Mouse (Mus musculus) kidney, adult 11 months (tissue): Measurements from ENCODE around the gene Olfr12.

Source experiments
- DNase-seq: peaks from one replicate; pipeline ENCODE4 v3.0.0; 2022

Gene Olfr12

DNA sequence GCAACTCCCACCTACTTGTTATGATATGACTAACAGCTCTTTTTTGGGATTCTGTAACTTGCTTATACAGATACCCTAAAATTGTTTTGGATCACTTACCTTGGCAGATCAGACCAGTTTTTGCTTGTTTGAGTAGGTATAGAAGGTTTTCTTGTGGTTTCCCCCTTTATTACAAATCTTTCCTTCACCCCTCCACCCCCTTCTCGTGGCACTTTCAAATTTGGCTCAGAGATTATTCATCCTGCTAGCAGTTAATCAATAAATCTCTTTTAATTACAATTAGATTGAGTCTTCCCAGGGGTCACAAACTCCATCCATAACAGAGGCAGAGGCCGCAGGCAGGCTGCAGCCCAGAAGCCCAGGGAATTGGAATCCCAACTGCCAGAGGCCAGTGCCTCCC is at the start of gene Olfr12:
Gene Olfr12 (plus strand): TSS at position 301 of the 400 bp plus-strand sequence.
- DNase-seq = no peak

DNA sequence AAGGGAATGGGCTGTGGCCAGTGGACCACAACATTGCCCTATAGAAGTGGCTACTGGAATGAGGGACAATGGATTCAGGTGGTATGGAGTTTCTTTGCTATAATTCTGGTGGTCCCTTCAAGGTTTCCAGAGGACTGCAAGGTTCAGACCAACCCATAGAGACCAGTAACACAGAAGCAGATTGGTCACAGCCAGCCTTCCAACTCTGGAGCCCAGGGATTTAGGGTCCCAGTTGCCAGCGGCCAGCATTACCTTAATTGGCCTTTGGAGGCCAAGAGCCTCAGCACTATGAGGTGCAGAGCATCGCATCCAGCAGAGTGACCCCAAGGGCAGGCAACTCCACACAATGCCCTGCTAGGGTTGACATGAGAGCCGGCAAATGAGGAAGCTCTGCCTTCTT is 46.6 kb upstream of the Olfr12 start, which contains the start of gene Olfr1413:
Gene Olfr1413 (plus strand): TSS at position 301 of the 400 bp plus-strand sequence.
- no peak for DNase-seq

DNA sequence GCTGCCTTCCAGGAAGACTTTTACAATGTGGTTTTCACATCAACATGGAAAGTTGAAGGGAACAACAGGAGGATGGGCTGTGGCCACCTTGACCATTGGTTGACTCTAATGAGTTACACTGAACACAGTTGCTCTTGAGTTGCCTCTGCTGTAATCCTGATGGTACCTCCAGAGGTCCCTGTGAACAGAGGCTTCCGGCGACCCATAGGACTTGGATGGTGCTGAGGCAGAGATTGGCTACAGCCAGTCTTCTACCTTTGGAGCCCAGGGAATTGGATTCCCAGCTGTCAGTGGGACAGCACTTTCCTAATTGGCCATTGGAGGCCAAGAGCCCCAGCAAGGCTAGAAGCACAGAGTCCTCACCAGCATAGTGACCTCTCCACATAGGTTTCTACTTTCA is 32.1 kb upstream of the Olfr12 start, which contains the start of gene Olfr1412:
Gene Olfr1412 (plus strand): TSS at position 301 of the 400 bp plus-strand sequence.
- DNase-seq = no peak

DNA sequence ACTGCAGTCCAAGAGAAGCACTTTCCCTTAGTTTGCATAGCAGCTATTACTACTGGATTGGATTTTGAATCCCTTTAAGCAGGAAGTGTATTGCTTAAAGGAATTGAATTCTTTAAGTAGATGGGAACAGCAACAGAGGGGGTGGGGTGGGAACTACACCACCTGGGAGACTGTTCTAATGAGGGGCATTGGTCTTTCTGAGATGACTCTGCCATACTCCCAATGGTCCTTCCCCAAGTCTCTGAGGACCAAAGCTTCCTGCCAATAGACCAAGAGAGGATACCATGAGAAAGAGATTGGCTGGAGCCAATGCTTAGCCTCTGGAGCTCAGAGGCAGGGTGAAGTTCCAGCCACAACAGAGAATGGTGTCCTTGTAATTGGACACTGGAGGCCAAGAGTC is 23.5 kb upstream of the Olfr12 start, which contains the start of gene Olfr1411:
Gene Olfr1411 (plus strand): TSS at position 301 of the 400 bp plus-strand sequence.
- DNase-seq = no peak

DNA sequence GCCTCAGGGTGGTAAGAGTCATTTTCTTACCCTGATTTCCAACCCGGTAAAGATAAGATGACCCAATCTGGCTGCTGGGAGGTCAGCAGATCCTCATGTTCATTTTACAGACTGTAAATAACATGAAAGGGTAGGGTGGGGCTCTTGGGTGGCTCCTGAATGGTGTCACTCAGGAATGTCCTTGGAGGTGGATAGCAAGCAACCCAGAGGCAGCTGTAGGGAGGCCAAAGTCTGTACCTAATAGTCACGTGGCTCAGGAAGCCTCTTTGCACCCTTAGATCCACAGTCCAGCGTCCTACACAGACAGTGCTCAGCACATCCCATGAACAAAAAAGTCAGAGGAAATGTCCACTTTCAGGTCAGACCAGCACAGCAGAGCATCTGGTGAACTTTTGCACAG is 21.6 kb upstream of the Olfr12 start:
- DNase-seq = no peak

DNA sequence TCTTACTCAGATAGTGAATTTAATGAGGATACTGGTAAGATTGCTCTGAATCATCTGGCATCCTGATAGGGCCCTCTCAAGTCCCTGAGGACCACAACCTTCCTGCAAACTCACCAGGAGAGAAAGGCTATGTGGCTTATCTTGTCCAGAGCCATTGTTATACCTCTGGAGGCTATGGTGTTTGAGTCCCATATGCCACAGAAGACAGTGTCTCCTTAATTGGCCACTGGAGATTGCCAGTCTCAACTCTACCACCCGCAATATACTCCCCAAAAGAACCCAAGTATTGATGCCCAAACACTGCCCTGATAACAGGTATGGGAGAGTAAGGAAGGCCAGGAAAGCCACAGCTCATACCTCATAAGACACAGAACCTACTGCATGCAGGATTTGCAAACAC is 12.1 kb upstream of the Olfr12 start, which contains the start of gene Olfr1410:
Gene Olfr1410 (plus strand): TSS at position 301 of the 400 bp plus-strand sequence.
- no peak for DNase-seq

DNA sequence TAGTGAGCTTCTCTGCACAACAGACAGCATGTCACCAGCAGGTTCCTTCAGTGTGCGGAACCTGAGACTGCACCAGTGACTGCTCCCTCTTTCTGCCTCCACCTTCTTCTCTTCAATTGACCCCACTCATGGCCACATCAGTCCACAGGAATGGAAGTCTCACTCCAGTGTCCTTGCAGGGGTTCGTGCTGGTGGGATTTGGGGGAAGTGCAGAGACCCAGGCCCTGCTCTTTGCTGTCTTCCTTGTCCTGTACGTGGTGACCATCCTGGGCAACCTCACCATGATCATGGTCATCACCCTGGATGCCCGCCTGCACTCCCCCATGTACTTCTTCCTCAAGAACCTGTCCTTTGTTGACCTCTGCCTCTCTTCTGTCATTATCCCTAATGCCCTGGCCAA is 9.9 kb upstream of the Olfr12 start:
- no peak for DNase-seq

DNA sequence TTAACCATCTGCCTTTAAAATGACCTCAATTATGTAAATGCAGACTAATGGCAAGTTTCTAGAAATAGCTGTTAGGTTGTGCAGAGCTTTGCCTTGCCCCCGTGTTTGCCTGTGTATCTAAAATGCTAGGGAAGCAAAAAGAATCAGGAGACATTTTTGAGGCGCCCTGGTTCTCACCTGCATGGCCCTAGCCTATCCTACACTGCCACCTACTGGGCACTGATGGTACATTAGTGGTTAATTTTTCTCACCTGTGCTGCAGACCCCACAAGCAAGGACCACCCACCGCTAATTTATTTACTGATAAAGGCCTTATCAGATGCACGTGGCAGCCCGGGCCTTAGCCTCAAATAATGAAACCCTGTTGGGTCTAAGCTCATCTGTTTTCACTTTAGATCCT is 6.6 kb upstream of the Olfr12 start:
- DNase-seq = peak; percentile 9

DNA sequence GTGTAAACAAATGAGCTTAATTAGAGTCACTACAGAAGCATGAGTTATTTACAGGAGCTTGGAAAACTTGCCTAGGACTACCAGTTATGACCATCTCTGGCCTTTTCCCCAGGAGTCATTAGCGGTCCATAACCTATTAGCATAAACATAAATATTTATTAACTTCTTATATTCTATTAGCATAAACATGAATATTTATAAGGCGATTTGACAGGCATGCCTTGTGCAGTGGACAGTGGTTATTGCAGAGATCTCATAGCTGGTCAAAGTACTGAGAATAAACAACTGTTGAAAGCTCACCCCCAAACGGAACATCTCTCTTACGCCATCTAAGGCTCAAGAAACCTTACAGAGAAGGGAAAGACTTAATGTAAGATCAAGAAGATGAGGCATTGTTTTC is 4.4 kb upstream of the Olfr12 start:
- DNase-seq = no peak

DNA sequence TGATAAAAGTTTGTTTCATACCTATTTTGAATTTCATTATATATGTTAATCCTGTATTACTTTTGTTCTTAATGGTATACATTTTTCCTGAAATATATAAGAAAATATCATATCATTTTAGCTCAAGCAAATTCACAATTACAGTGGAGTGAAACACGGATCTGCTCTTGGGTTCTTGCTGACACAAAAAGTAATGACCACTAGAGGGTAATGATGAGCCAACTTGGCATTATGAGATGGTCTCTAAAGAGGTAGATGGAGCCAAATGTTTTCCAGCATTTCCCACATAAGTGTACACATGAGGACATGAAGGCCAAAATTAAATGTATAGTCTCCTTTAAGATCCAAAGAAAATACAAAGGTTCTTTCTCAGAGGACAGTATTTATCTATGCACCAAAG is 3.1 kb upstream of the Olfr12 start:
- DNase-seq = no peak

DNA sequence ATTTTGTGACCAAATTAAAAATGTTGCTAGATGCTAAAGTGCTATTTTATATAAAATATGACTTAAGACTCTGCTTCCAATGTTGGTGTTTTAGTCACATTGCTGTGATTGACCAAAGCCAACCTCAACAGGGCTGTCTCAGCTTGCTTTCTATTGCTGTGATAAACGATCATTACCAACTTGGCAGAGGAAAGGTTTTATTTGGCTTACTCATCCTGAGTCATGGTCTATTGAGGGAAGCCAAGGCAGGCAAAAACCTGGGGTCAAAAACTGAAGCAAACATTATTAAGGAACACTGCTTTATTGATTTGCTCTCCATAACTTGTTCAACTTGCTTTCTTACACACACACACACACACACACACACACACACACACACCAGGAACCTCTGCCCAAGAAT is 1.5 kb upstream of the Olfr12 start:
- DNase-seq = no peak

DNA sequence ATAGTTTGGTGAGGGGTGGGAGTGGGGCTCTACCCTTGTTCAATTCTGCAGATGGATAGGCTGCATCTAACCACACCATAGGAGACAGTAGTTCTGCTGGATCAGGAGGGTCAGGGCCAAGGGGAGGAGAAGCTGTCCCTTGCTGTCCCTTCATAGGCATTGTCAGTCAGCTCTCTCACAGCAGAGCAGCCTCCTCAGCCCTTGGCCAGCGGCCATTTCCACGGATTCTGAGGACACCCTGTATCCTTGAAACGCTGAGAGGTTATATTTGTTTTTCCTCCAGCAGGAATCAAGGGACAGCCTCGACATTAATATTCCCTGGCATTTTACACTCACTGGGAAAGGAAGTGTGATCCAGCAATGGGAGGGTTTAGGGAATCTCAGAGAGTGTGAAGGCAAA is 772 bp downstream of the Olfr12 start:
- no peak for DNase-seq

DNA sequence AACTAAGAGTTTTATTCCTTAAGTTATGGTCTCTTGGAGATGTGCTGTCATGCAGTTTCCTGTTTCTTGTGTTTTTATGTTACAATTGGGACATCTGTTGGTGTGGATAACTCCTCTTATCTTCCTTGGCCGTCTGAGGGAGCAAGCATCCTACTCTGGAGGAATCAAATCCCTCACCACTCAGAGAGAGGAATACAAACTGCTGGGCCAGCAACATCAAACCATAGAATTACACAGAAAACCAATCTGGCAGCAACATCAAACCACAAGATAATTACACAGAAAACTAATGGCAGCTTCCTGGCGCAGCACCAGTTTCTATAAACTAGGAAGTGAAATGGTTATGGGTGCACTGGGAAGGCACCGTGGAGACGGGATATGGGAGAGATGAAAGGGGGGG is 10.6 kb downstream of the Olfr12 start:
- no peak for DNase-seq

DNA sequence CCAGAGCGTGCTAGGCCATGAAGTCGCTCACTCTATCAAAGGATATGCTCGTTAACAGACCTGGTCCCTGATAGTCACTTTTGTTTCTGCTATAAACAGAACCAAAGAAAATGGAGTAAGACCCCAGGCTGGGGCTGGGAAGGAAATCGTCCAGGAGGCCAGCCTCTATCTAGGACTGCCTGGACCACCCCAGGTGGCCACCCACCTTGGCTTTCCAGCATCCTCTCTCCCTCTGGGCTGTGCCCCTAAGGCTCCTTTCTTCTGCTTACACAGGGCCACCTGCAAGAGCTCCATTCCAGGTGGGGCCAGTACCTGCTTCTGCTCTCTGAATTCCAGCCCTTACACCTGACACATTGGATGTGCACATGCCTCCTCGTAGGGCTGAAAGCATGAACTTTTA is 14.6 kb downstream of the Olfr12 start:
- DNase-seq = no peak

DNA sequence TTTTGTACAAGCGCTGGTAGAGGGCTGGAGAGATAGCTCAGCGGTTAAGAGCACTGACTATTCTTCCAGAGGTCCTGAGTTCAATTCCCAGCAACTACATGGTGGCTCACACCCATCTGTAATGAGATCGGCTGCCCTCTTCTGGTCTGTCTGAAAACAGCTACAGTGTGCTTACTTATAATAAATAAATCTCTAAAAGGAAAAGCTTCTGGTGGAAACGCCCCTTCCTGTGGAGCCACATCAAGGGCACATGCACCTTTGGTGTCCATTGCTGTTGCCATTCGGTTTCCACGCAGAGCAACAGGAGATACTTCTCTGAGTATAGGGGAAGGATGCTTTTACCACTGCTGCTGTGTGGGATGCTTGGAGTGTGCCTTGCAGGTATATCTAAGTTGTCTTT is 15.4 kb downstream of the Olfr12 start:
- DNase-seq = no peak

DNA sequence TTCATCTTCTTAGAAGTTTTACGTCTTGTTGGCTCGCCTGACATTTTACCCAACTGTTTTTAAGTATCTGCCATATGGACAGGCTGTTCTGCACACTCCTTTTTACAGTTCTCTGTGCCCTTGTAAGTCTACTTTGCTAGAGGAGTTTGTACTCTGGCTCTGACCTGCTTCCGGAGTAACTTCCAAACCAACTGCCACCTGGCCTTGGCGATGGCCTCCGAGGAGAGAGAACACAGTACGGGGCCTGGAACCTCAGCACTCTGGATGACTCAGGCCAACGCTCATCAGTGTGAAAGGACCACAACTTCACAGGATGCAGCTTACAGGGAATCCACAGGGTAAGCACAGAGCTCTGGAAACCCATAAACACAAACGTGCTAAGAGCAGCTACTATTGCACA is 16.1 kb downstream of the Olfr12 start:
- DNase-seq = no peak

DNA sequence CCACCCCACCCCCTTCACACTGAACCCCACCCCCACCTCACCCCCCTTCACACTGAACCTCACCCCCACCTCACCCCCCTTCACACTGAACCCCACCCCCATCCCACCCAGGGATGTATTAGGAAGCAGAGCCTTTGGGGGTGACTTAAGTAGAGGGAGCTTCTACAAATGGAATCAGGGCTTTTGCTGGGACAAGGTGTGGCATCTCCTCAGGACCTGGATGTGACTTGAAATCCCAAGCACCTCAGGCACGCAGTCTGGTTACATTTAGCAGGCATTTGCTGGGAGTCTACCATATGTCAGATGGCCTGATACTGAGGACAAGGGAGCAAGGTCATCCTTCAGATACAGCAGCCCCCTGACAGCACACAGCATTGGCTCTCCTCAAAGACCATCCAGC is 17.0 kb downstream of the Olfr12 start:
- DNase-seq = no peak

DNA sequence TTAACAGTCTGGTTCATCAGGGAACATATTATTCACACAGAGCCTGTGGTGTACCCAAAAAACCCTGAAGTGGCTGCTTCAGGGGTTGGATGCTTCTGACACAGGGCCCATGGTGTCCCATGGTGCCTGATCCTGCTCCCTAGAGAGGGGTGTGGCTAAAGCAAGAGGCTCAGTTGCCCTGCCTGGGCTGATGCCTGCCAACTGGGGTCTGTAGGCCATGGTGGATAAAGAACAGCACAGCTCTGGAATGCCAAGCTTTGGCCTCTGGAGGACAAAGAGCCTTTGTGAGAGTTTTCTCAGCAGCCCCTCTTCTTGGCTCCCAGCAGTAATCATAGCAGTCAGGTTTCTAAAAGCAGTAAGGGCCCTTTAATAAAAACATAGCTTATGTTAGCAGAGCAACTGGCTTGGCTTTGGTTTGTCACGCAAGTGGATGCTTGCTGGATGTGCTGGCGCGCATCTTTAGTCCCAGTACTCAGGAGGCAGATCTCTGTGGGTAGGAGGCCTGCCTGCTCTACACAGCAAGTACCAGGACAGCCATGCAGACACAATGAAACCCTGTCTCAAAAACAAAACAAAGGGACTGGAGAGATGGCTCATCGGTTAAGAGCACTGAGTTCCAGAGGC is 17.5 kb downstream of the Olfr12 start:
- DNase-seq = no peak

DNA sequence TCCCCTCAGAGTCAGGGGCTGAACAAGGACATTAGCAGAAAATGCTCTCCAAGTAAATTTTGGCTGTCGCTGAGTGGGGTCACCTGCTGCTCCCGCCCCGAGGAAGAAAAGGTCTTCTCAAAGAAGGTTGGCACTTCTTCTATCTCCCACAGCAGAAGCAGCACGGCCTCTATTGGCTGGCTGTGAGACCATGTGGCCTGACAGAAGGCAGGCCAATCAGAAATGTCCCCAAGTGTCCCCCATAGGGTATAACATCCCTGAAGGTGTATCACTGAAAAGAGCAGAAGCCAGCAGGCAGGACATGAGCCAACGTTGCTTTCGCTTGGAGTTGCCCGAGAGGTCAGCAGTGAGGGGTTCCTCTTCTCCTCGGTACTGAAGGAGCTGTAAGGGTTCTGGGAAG is 18.4 kb downstream of the Olfr12 start:
- DNase-seq = no peak

DNA sequence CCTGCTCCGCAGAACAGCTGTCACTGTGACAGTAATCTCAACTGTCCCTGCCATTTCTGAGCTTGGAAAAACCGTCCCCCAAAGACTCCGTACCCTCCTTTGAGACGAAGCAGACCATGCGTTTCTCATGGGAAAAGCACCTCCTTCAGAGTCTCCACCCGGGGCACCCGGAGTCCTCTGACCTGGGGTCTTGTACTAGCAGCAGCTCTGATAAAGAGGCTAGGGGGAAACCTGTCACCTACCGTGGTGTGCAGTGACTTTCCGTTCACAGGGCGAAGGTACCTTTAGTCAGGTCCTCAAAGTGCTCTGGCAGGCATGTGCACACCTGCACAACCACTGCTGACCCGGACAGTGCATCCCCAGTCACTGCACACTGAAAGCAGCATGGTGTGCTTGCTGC is 19.1 kb downstream of the Olfr12 start:
- no peak for DNase-seq

DNA sequence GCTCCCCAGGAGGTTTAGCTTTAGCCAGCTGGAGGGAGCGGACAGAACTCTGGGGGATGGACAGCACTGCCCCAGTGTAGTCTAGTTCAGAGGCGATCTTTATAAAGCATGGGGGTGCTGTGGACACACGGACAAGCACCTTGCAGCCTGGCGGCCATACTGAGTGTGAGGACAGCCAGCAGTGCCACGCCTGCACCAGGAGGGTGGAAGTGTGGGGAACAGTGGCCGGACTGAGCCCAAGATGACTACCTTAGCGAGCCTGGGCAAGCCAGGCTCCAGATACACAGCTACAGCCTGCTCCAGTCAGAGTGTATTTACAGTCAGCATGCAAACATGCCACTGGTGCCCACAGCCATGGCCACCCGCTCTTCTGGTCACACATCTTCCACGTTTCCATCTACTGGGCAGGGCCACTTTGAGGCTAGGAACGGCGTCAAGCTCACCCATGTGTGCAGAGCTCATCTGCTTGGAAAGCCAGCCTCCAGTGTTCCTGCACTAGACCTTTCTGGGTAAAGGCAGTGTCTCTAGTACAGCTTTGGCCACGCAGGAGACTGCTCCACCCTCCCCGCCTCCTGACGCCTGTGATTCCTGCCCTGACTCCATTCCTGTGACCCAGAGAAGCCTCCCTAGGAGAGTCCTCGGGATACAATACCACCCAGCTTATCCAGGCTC is 20.0 kb downstream of the Olfr12 start:
- no peak for DNase-seq

DNA sequence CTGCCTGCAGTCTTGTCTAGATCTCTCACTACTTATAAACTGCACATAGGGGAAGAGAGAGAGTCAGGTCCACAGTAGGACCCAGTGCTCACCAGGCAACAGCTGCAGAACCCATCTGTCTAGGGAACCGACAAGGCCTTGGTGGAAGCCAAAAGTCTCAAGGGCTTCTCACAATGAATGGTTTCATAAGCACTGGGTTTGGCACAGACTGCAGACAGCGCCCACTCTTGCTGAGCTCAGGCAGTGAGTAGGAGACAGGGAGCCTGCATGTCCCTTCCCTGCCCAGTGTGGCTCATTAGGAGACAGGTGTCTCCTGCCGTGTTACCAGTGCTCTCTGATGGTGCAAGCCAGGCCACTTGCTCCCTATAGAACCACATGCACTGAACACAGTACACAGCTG is 20.6 kb downstream of the Olfr12 start:
- DNase-seq = no peak

DNA sequence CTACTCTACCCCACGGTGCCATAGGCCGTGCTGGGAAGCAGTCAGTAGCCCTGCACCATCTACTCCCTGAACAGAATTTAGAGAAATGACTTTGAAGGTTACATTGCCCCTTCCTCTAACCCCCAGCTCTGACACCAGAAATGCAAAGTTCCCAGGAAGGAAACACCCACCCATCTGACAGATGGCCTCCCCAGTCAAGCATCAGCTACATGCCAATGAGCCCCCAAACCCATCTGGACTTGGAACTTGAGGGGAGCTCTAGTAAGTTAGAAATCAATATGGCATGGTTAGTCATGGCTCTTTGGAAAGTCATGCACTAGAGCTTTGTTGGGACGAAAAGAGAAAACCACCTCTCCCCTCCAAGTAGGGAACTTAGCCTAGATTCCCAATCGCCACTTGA is 21.1 kb downstream of the Olfr12 start:
- DNase-seq = no peak

DNA sequence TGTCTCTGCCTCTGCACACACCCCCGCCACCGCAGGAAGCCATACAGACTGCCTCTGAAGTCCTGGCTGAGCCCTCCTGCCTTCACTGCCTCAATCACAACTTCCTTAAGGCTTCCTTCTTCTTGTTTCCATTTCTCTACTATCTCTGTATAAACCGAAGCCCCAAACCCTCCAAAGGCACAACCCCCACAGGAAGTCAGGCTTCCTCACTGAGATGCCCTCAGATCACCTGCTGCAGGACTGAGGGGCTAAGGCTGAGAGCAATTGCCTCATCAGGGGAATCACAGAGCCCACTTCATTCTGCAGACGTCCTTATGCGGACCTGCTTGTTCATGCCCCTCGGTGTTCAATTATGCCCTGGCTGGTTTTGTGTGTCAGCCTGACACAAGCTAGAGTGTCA is 22.8 kb downstream of the Olfr12 start:
- DNase-seq = no peak
